Mouse (Mus musculus) kidney, postnatal 0 days (tissue): ENCODE results near the gene Rasgef1b. TPM values are rescaled to one million over a fixed set of nuclear protein-coding genes. Genes with fewer than 3 reads are reported as not detected.
A peak's percentile ranks its signal among the peaks of the same experiment; 100 is the strongest.

Experiments
- ATAC-seq: fragments of 200-750 bp; cut with Nextera tagmentation; replicated peaks from 2 replicates; pipeline ENCODE4 v1.8.0; 2017; ENCODE audit warnings: low read depth, moderate number of reproducible peaks, moderate TSS enrichment, moderate library complexity; ENCODE audit not compliant: low FRiP score
- DNase-seq: peaks from one replicate; pipeline ENCODE4 v3.0.0-alpha.2; 2016; ENCODE audit warnings: low spot score
- H3K27ac ChIP-seq: fragments of 300-500 bp; sonication (generic); 2 replicates; pipeline ENCODE4 v1.5.1; 2014; ENCODE audit warnings: mild to moderate bottlenecking
- H3K27me3 ChIP-seq: fragments of 300-500 bp; sonication (generic); 2 replicates; pipeline ENCODE4 v1.6.1; 2014; ENCODE audit warnings: low read length, mixed read lengths; ENCODE audit not compliant: insufficient read depth
- H3K36me3 ChIP-seq: fragments of 300-500 bp; sonication (generic); 2 replicates; pipeline ENCODE4 v1.6.1; 2014; ENCODE audit warnings: low read length, mixed read lengths; ENCODE audit not compliant: insufficient read depth
- H3K4me1 ChIP-seq: fragments of 300-500 bp; sonication (generic); replicated peaks from 2 replicates; pipeline ENCODE4 v1.6.1; 2014; ENCODE audit warnings: antibody characterized with exemption, low read length, mixed read lengths; ENCODE audit not compliant: insufficient read depth
- H3K4me2 ChIP-seq: fragments of 300-500 bp; sonication (generic); 2 replicates; pipeline ENCODE4 v1.6.1; 2014; ENCODE audit warnings: mild to moderate bottlenecking, low read length, moderate library complexity, mixed read lengths
- H3K4me3 ChIP-seq: fragments of 300-500 bp; sonication (generic); replicated peaks from 2 replicates; pipeline ENCODE4 v1.5.1; 2014; ENCODE audit warnings: low read depth, low read length
- H3K9ac ChIP-seq: fragments of 300-500 bp; sonication (generic); 2 replicates; pipeline ENCODE4 v1.6.1; 2014; ENCODE audit warnings: low read depth, low read length
- H3K9me3 ChIP-seq: fragments of 300-500 bp; sonication (generic); replicated peaks from 2 replicates; pipeline ENCODE4 v1.6.1; 2016; ENCODE audit warnings: low read length, inconsistent platforms, mixed read lengths
- CTCF ChIP-seq: IDR thresholded peaks from 2 replicates; pipeline ENCODE4 v1.5.1; 2016; ENCODE audit warnings: antibody characterized with exemption, low read depth, mild to moderate bottlenecking, moderate library complexity
- WGBS: fragments of 180-500 bp; shearing (Covaris S2); extraction: QIAGEN DNeasy Blood & Tissue Kit; methylation state at CpG from one replicate; pipeline ENCODE4 v1.1.7; 2014; 5-methylcytosine and 5-hydroxymethylcytosine counted together
- polyA plus RNA-seq: library from polyadenylated mRNA; unstranded; fragments of >200 nt; fragmentation: Nextera tagmentation; extraction: Ambion mirVana; gene quantifications from 2 replicates; pipeline ENCODE4 v1.2.1, GENCODE M21; 2015

Gene Rasgef1b
- polyA plus RNA-seq, 1 experiment from 2014 or later: 7.3 TPM

DNA sequence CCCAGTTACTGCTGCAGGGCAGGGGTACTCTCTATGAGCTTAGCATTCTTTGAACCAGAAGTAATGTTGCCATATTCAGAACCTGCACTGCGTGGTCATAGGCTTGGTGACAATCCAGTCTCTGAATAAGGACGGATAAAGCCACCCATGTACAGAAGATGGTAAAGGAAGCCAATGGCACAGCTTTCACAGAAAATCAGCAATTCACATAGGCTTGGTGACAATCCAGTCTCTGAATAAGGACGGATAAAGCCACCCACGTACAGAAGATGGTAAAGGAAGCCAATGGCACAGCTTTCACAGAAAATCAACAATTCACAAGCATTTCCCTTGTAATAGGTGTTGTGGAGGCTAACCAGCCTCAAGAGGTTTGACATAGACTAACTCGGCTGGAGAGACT is 245.7 kb downstream of the Rasgef1b start:
- Histone ChIP-seq H3K4me1 (peaks cover 15% of the 10 kb centered on the region; the same call in 1 of the 2 replicates), H3K27me3 (no peaks in the 10 kb centered on the region), H3K36me3 (no peaks in the 10 kb centered on the region), H3K4me2 (no peak overlapping the region), H3K9me3 (no peaks in the 10 kb centered on the region), H3K9ac (no peak overlapping the region), H3K27ac (no peak overlapping the region), H3K4me3 (no peak overlapping the region)
- 94% methylated on average over 5 of the region's 5 CpGs for WGBS
- ATAC-seq: no peak
- no peak for TF ChIP-seq CTCF
- DNase-seq: no peak

DNA sequence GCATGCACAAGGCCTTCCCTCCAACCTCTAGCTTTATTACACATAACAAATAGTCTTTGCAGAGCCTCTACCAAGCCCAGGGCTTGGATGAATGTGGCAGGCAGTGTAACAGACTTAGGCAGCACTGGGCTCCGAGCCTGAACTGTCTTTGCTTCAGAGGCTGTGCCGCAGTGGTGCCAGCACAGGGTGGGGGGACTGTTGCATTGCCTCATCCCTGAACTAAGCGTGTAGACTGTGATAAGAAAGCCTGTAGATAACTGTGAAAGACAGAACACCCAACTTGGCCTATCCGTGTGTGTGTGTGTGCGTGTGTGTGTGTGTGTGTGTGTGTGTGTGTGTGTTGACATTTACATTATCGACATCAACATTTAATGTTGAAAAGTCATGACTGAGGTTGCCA is 246.3 kb downstream of the Rasgef1b start:
- DNase-seq (no peak), ATAC-seq (no peak)
- no peak for TF ChIP-seq CTCF
- Histone ChIP-seq H3K4me1 (peaks cover 15% of the 10 kb centered on the region; the same call in 1 of the 2 replicates), H3K9me3 (no peaks in the 10 kb centered on the region), H3K4me2 (no peak overlapping the region), H3K27ac (no peak overlapping the region), H3K9ac (no peak overlapping the region), H3K27me3 (no peaks in the 10 kb centered on the region), H3K4me3 (no peak overlapping the region), H3K36me3 (no peaks in the 10 kb centered on the region)
- 90% methylated on average over 6 of the region's 6 CpGs for WGBS

DNA sequence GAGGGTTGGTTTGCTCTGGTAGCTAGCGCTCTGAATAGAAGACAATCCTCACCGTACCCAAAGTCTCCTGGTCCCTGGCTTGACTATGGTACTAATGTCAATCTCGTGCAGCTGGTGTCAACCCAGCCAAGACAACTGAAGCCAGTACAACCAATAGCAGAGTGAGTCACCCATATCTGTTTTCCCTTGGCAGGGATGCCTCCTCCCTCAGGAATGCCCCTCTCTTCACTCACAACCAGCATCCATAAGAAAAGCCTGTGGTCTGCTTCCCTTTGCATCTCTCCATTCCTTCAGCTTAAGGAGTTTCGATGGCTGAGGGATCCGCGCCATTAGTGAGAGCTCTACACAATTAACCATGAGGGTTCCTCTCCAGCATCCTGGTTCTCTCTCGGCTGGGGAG is 246.8 kb downstream of the Rasgef1b start:
- ATAC-seq (no peak), DNase-seq (no peak)
- Histone ChIP-seq H3K4me2 (no peak overlapping the region), H3K9ac (no peak overlapping the region), H3K27me3 (no peaks in the 10 kb centered on the region), H3K4me1 (peaks cover 13% of the 10 kb centered on the region; the same call in 1 of the 2 replicates), H3K4me3 (no peak overlapping the region), H3K9me3 (no peaks in the 10 kb centered on the region), H3K36me3 (no peaks in the 10 kb centered on the region), H3K27ac (no peak overlapping the region)
- no peak for TF ChIP-seq CTCF
- 92% methylated on average over 7 of the region's 7 CpGs for WGBS

DNA sequence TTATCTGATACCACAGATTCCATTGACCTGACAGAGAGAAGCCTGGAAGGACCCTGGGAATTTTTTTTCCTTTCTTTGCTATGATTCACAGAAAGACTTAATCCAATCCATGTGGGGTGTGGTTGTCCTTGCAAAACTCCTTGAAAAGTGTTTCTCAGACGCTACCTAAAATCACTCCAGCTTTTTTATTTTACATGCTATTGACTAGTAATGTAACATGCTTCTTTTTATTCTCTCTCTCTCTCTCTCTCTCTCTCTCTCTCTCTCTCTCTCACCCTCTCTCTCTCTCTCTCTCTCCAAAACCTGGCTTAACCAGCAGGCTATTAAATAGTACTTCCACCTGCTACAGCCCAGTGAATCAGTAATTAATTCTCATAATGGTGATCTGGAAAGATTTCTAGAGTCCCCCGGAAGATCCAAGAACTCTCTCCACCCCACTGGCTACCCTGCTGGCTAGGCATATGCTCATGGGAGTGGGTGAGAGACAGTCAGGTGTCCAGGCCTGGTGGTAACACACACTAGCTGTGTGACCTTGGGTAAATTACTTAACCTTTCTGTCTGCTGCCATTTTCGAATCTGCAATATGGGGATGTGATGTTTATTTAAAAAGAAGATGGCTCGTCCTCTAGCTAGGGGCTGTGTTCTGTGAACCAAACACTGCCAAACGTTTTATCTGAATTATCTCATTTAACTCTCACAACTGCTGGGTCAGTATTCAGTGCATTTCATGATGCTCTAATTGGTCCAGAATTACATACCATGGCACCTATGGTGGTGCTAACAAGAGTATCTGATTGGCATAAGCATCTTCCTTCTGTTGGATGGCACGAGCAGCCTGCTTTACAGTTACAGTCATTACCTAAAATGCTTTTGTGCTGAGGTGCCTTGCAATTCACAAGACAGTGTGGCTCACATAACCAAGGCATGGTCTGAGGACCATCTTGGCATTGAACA is 248.5 kb downstream of the Rasgef1b start:
- Histone ChIP-seq H3K27ac (no peak overlapping the region), H3K4me1 (peaks cover 9% of the 10 kb centered on the region; the same call in 1 of the 2 replicates), H3K9ac (no peak overlapping the region), H3K4me2 (peak overlapping the region; percentile 52), H3K36me3 (no peaks in the 10 kb centered on the region), H3K27me3 (no peaks in the 10 kb centered on the region), H3K4me3 (no peak overlapping the region), H3K9me3 (no peaks in the 10 kb centered on the region)
- ATAC-seq: no peak
- no peak for TF ChIP-seq CTCF
- DNase-seq: no peak
- 60% methylated on average over 6 of the region's 6 CpGs for WGBS

DNA sequence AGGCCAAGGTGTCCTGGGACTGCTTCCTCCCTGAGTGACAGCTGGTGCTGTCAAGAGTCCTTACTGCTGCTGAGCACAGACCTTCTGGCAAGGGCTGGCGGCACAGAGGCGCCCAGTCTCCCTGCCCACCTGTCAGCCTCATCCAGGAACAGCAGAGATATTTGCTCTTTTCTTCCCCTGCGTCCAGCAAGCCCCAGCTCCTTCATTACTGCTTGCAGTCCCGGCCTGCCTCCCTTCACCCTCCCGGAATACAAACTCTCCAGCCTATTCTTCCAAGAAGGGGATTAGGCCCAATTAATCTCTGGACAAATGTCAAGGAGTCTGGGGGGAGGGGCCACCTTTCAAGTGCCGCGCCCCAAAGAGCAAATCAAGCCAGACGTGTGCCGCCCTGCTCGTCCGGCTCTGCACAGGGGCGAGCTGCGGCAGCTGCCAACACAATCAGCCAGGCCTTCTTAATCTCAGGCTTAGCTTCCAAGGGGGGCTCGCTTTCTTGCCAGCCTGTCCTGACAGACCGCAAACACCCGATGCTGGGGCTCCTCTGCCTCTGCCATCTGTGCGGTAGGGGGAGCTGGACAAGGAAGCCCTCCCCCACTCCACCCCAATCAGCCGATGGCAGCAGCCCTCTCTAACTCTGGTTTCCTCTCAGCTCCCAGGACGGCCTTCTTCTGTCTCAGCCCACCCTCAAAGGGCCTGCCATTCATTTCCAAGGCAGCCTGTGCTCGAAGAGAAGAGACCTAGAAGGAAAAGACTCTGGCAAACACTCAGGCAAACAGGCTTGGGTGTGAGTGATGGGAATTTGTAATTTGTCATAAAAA is 249.4 kb downstream of the Rasgef1b start:
- DNase-seq: peak; percentile 47
- ATAC-seq: peak; percentile 63
- Histone ChIP-seq H3K36me3 (no peaks in the 10 kb centered on the region), H3K4me1 (peaks cover 9% of the 10 kb centered on the region; the same call in 1 of the 2 replicates), H3K9me3 (no peaks in the 10 kb centered on the region), H3K4me2 (peak overlapping the region; percentile 52), H3K9ac (peak overlapping the region; percentile 37; the same call in 1 of the 2 replicates), H3K27me3 (no peaks in the 10 kb centered on the region), H3K4me3 (no peak overlapping the region), H3K27ac (no peak overlapping the region)
- WGBS: 4% methylated on average over 20 of the region's 20 CpGs
- TF ChIP-seq CTCF: no peak

DNA sequence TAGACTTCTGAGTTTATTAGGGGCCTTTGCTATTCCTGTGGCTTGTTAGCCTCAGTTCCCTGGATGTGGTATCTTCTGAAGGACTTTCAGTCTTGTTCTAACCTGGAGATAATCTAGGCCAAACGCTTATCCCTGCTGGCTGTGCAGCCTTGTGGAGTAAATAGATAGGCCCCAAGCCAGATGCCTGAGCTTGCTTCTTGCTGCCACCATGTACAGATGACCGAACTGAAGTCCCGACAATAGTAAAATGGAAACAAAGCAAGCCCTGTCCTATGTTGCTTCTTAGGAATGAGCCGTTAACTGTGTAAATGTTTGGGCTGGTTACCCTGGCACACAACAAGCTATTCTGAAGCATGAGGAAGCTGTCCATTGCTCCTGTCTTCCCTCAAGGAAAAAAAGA is 250.1 kb downstream of the Rasgef1b start:
- WGBS: 67% methylated on average over 4 of the region's 4 CpGs
- no peak overlapping the region for H3K4me3 ChIP-seq
- H3K36me3 ChIP-seq: no peaks in the 10 kb centered on the region
- no peak overlapping the region for H3K4me2 ChIP-seq
- peaks cover 9% of the 10 kb centered on the region; the same call in 1 of the 2 replicates for H3K4me1 ChIP-seq
- no peaks in the 10 kb centered on the region for H3K27me3 ChIP-seq
- DNase-seq (no peak), ATAC-seq (no peak)
- H3K9me3 ChIP-seq: no peaks in the 10 kb centered on the region
- no peak overlapping the region for H3K9ac ChIP-seq
- no peak overlapping the region for H3K27ac ChIP-seq
- TF ChIP-seq CTCF: no peak
